In the genomic region with DNA sequence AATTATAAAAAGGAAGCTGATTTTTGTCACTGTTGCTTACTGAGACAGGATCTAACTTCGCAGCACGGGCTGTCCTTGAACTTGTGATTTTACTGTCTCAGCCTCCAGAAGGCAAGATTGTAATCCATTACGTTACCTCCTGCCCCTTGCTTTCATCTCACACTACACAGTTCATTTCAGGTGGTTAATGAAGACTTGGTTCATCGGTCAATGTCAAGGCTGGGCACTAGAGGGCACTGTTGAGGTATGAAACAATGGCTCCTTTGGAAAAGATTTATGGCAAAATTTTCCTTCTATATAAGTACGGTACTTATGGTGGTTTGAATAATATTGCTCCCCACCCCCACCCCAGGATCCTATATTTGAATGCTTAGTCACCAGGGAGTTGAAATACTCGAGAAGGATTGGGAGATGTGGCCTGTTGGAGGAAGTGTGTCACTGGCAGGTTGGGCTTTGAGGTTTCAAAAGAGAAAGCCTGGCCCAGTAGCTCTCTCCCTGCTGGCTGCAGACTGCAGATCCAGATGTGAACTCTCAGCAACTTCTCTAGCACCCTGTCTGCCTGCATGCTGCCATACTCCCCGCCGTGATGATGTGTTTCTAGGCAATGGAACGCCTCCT, we compare ENCODE assay signal across 9 mouse cellular contexts. TPM values are rescaled to one million over a fixed set of nuclear protein-coding genes. Genes with fewer than 3 reads are reported as not detected.
DNase-seq lines count a peak whose midpoint lies in the region; ATAC-seq and TF ChIP-seq lines count a peak whose summit lies in the region.
"Had no signal": no experiment of that assay in that cellular context is flagged by ENCODE, and none has a peak within 500 bp of the region (broad histone marks: within the 10 kb centered on the region; RNA-seq: fewer than 3 reads in every experiment).

No protein-coding gene starts in this region.

- no peak overlapping the region for H3K9ac ChIP-seq in hindbrain, embryonic 16.5 days (ENCODE audit: low read depth, low read length)
- H3K9ac ChIP-seq in lung, embryonic 14.5 days: no peak overlapping the region
- H3K9ac ChIP-seq: heart, embryonic 13.5 days had no signal

- 0 out of 2 replicates have a peak, but pooled peaks have one; percentile 46 for ATAC-seq in hindbrain, embryonic 16.5 days
- peak; percentile 32; the same call in 1 of the 2 replicates for ATAC-seq in lung, embryonic 14.5 days (ENCODE audit: insufficient read depth)

- H3K9me3 ChIP-seq in hindbrain, embryonic 16.5 days (ENCODE audit: control insufficient read depth, low read length): no peaks in the 10 kb centered on the region
- H3K9me3 ChIP-seq in lung, embryonic 14.5 days (ENCODE audit: low read depth, low read length): no peaks in the 10 kb centered on the region
- H3K9me3 ChIP-seq: heart, embryonic 13.5 days had no signal

- DNase-seq in adrenal gland, adult 18-20 months (ENCODE audit: low spot score in 2 of 2): peak; percentile 45 to 47
- DNase-seq in adrenal gland, postnatal 4 days (ENCODE audit: low spot score in 2 of 2): no peak
- DNase-seq in ovary, postnatal 14 days (ENCODE audit: low spot score): peak; percentile 48
- DNase-seq in ovary, adult 18-20 months (ENCODE audit: low spot score): no peak
- peak; percentile 34 to 63 for DNase-seq in cerebellum, postnatal 4 days (ENCODE audit: low spot score in 2 of 2)
- peak; percentile 81 for DNase-seq in lung, embryonic 14.5 days
- DNase-seq in right cerebral cortex, postnatal 4 days: peak; percentile 79

- no peaks in the 10 kb centered on the region for H3K27me3 ChIP-seq in hindbrain, embryonic 16.5 days (replicated peaks; ENCODE audit: control insufficient read depth, insufficient read depth, low read length)
- no peaks in the 10 kb centered on the region for H3K27me3 ChIP-seq in lung, embryonic 14.5 days (ENCODE audit: insufficient read depth, low read length)
- H3K27me3 ChIP-seq: heart, embryonic 13.5 days had no signal

- no peaks in the 10 kb centered on the region for H3K4me1 ChIP-seq in hindbrain, embryonic 16.5 days (ENCODE audit: control insufficient read depth, insufficient read depth, low read depth, low read length)
- no peaks in the 10 kb centered on the region for H3K4me1 ChIP-seq in lung, embryonic 14.5 days (ENCODE audit: insufficient read depth)
- H3K4me1 ChIP-seq: heart, embryonic 13.5 days had no signal

- H3K36me3 ChIP-seq in hindbrain, embryonic 16.5 days (ENCODE audit: control insufficient read depth, insufficient read depth, low read length): no peaks in the 10 kb centered on the region
- H3K36me3 ChIP-seq in lung, embryonic 14.5 days (ENCODE audit: insufficient read depth): no peaks in the 10 kb centered on the region

- H3K4me3 ChIP-seq in hindbrain, embryonic 16.5 days (ENCODE audit: low read length): no peak overlapping the region
- no peak overlapping the region for H3K4me3 ChIP-seq in lung, embryonic 14.5 days (ENCODE audit: low read depth, low read length)
- H3K4me3 ChIP-seq: heart, embryonic 13.5 days had no signal

- H3K27ac ChIP-seq in hindbrain, embryonic 16.5 days (ENCODE audit: low read depth, low read length): no peak overlapping the region
- no peak overlapping the region for H3K27ac ChIP-seq in lung, embryonic 14.5 days (ENCODE audit: low read depth)
- H3K27ac ChIP-seq: heart, embryonic 13.5 days had no signal

- 37% methylated on average over 9 of the region's 9 CpGs for WGBS in hindbrain, embryonic 16.5 days
- 31% methylated on average over 9 of the region's 9 CpGs for WGBS in lung, embryonic 14.5 days

- peak; percentile 74 for TF ChIP-seq CTCF in lung, embryonic 14.5 days (IDR thresholded peaks at IDR 0.05; ENCODE audit: low read depth)

- H3K4me2 ChIP-seq in hindbrain, embryonic 16.5 days (ENCODE audit: low read length): no peak overlapping the region
- H3K4me2 ChIP-seq in lung, embryonic 14.5 days: no peak overlapping the region
- H3K4me2 ChIP-seq: heart, embryonic 13.5 days had no signal

RNA-seq across cellular contexts. Expression of gene Kin, which starts 18.3 kb away (rescaled TPM):
- total RNA-seq in adrenal gland, adult 18-20 months (2021): 10 to 100 TPM; 14.8 to 19.3 TPM
- 10 to 100 TPM; 21.2 to 25.5 TPM for total RNA-seq in adrenal gland, postnatal 4 days (2021)
- 24.1 and 26.1 TPM in 2 replicates for polyA plus RNA-seq in hindbrain, embryonic 16.5 days (2015; fragmentation: Nextera tagmentation; extraction: Ambion mirVana)
- polyA plus RNA-seq in lung, embryonic 14.5 days (2014; fragmentation: Nextera tagmentation; extraction: Ambion mirVana): 29.2 and 32.3 TPM in 2 replicates

RNA-seq across cellular contexts. Expression of gene Atp5c1, which starts 18.4 kb away (rescaled TPM):
- 100 to 1,000 TPM; 387 to 397 TPM for total RNA-seq in adrenal gland, adult 18-20 months (2021)
- 100 to 1,000 TPM; 368 to 376 TPM for total RNA-seq in adrenal gland, postnatal 4 days (2021)
- 594 and 656 TPM in 2 replicates for polyA plus RNA-seq in hindbrain, embryonic 16.5 days (2015; fragmentation: Nextera tagmentation; extraction: Ambion mirVana)
- 552 and 584 TPM in 2 replicates for polyA plus RNA-seq in lung, embryonic 14.5 days (2014; fragmentation: Nextera tagmentation; extraction: Ambion mirVana)

RNA-seq across cellular contexts. Expression of gene Itih2, which starts 32.5 kb away (rescaled TPM):
- 1 to 10 TPM; 7.5 to 8.9 TPM for total RNA-seq in adrenal gland, adult 18-20 months (2021)
- total RNA-seq in adrenal gland, postnatal 4 days (2021): 100 to 1,000 TPM in 1 of 2 experiments, 10 to 100 TPM in 1; 12.4 to 193 TPM
- polyA plus RNA-seq in hindbrain, embryonic 16.5 days (2015; fragmentation: Nextera tagmentation; extraction: Ambion mirVana): 4.8 and 4.9 TPM in 2 replicates
- polyA plus RNA-seq in lung, embryonic 14.5 days (2014; fragmentation: Nextera tagmentation; extraction: Ambion mirVana): 2.6 and 2.7 TPM in 2 replicates

RNA-seq across cellular contexts. Expression of gene Taf3, which starts 50.3 kb away (rescaled TPM):
- 10 to 100 TPM; 10.8 TPM for total RNA-seq in adrenal gland, adult 18-20 months (2021)
- 10 to 100 TPM; 11.2 to 11.9 TPM for total RNA-seq in adrenal gland, postnatal 4 days (2021)
- polyA plus RNA-seq in hindbrain, embryonic 16.5 days (2015; fragmentation: Nextera tagmentation; extraction: Ambion mirVana): 11.4 and 12.4 TPM in 2 replicates
- 15.9 and 16.0 TPM in 2 replicates for polyA plus RNA-seq in lung, embryonic 14.5 days (2014; fragmentation: Nextera tagmentation; extraction: Ambion mirVana)

RNA-seq across cellular contexts. Expression of gene Itih5, which starts 54.7 kb away (rescaled TPM):
- 10 to 100 TPM; 29.6 to 55.8 TPM for total RNA-seq in adrenal gland, adult 18-20 months (2021)
- 10 to 100 TPM; 25.3 to 28.2 TPM for total RNA-seq in adrenal gland, postnatal 4 days (2021)
- polyA plus RNA-seq in hindbrain, embryonic 16.5 days (2015; fragmentation: Nextera tagmentation; extraction: Ambion mirVana): 9.8 and 10.9 TPM in 2 replicates
- polyA plus RNA-seq in lung, embryonic 14.5 days (2014; fragmentation: Nextera tagmentation; extraction: Ambion mirVana): 4.0 and 4.1 TPM in 2 replicates

Comparison
In these comparisons a context has a peak if more than half of its experiments do, and no peak if none do; other contexts are left out.
1. DNase-seq: peak in adrenal gland, adult 18-20 months (2 of 2), ovary, postnatal 14 days (single experiment), cerebellum, postnatal 4 days (2 of 2), lung, embryonic 14.5 days (single experiment) and right cerebral cortex, postnatal 4 days (single experiment); none in adrenal gland, postnatal 4 days (0 of 2) and ovary, adult 18-20 months (single experiment).